ENCODE assay signal across 6 mouse cellular contexts in genomic region chr12:115861759-115862158, GRCm38 (mm10).
DNase-seq lines count a peak whose midpoint lies in the region; TF ChIP-seq lines count a peak whose summit lies in the region.
"Not testable (repeated sequence)": the region's sequence is repeated elsewhere in the genome, so short reads cannot be mapped to it uniquely, and the experiment has no call there.

No protein-coding gene starts in this region.

- H3K4me1 ChIP-seq in megakaryocyte, embryonic 14.5 days = peaks cover 20% of the 10 kb centered on the region
- not testable (repeated sequence) for H3K4me1 ChIP-seq in thymus, adult 2 months (replicated peaks; ENCODE audit: control insufficient read depth, insufficient read depth, low read length)

- H3K4me3 ChIP-seq in megakaryocyte, embryonic 14.5 days (replicated peaks) = peak overlapping the region; percentile 76
- H3K4me3 ChIP-seq in thymus, adult 2 months (ENCODE audit: control insufficient read depth, insufficient read depth, low read length) = not testable (repeated sequence)

- not testable (repeated sequence) for H3K36me3 ChIP-seq in megakaryocyte, embryonic 14.5 days (replicated peaks; ENCODE audit: low read length); thymus, adult 2 months (ENCODE audit: control insufficient read depth, insufficient read depth, low read length)

- not testable (repeated sequence) for H3K9me3 ChIP-seq in megakaryocyte, embryonic 14.5 days

- H3K27me3 ChIP-seq in megakaryocyte, embryonic 14.5 days (replicated peaks); thymus, adult 2 months (ENCODE audit: control insufficient read depth, insufficient read depth, low read length): not testable (repeated sequence)

- TF ChIP-seq CTCF in thymus, adult 2 months (IDR thresholded peaks at IDR 0.05; ENCODE audit: borderline replicate concordance, control insufficient read depth, extremely low read depth, insufficient read depth, low read length, poor library complexity) = not testable (repeated sequence)

- peak; percentile 41 for DNase-seq in T-cell, adult 2 months (ENCODE audit: low spot score)
- peak; percentile 3 for DNase-seq in adrenal gland, postnatal 10 days
- peak; percentile 2 for DNase-seq in gastrocnemius, postnatal 10 days
- peak; percentile 41 for DNase-seq in thymus, adult 2 months
- DNase-seq in thymus, postnatal 25 days = peak; percentile 56

- TF ChIP-seq POLR2A in thymus, adult 2 months (IDR thresholded peaks at IDR 0.05; ENCODE audit: control insufficient read depth, extremely low read depth, insufficient read depth, low read length, poor library complexity) = not testable (repeated sequence)

- peak overlapping the region; percentile 74 for H3K27ac ChIP-seq in thymus, adult 2 months (ENCODE audit: control insufficient read depth, insufficient read depth, low read length)

Comparison
In these comparisons a context has a peak if more than half of its experiments do, and no peak if none do; other contexts are left out.
1. DNase-seq: peak in every context shown above with its lines; median percentile 56 in thymus, postnatal 25 days; 41 in T-cell, adult 2 months; 41 in thymus, adult 2 months; 3 in adrenal gland, postnatal 10 days; 2 in gastrocnemius, postnatal 10 days.